In genomic region chr11:65661790-65662522, GRCm38 (mm10) we compare ENCODE assay signal across 11 mouse cellular contexts.
"Had no signal": no experiment of that assay in that cellular context is flagged by ENCODE, and none has a peak within 500 bp of the region (broad histone marks: within the 10 kb centered on the region; RNA-seq: fewer than 3 reads in every experiment).

No protein-coding gene starts in this region.

- H3K4me1 ChIP-seq: midbrain, embryonic 15.5 days; neural tube, embryonic 12.5 days had no signal

- DNase-seq: left cerebral cortex, postnatal 4 days; lung, adult 18-20 months; lung, postnatal 36 days; thymus, postnatal 4 days had no signal

- H3K9me3 ChIP-seq: limb, embryonic 13.5 days; midbrain, embryonic 15.5 days; neural tube, embryonic 12.5 days had no signal

- H3K36me3 ChIP-seq: limb, embryonic 13.5 days; midbrain, embryonic 15.5 days; neural tube, embryonic 12.5 days had no signal

- H3K4me2 ChIP-seq: limb, embryonic 13.5 days; midbrain, embryonic 11.5 days; midbrain, embryonic 15.5 days; neural tube, embryonic 12.5 days had no signal

- H3K27ac ChIP-seq: hindbrain, postnatal 0 days; limb, embryonic 13.5 days; liver, embryonic 14.5 days; midbrain, embryonic 15.5 days; neural tube, embryonic 12.5 days had no signal

- ATAC-seq: hindbrain, postnatal 0 days; lung, postnatal 0 days; midbrain, embryonic 15.5 days had no signal

- H3K27me3 ChIP-seq: limb, embryonic 13.5 days; midbrain, embryonic 15.5 days; neural tube, embryonic 12.5 days had no signal

- H3K4me3 ChIP-seq: limb, embryonic 13.5 days; midbrain, embryonic 15.5 days; neural tube, embryonic 12.5 days had no signal

- H3K9ac ChIP-seq: limb, embryonic 13.5 days; liver, embryonic 14.5 days; midbrain, embryonic 15.5 days; neural tube, embryonic 12.5 days had no signal
